Mouse (Mus musculus): ENCODE measurements at regions not wholly inside any gene's neighbourhood (a gene's known extent, or its start where the extent isn't known, plus 50 kb on each side); places are given as distances from the start of the nearest gene placed in this dataset.

DNA sequence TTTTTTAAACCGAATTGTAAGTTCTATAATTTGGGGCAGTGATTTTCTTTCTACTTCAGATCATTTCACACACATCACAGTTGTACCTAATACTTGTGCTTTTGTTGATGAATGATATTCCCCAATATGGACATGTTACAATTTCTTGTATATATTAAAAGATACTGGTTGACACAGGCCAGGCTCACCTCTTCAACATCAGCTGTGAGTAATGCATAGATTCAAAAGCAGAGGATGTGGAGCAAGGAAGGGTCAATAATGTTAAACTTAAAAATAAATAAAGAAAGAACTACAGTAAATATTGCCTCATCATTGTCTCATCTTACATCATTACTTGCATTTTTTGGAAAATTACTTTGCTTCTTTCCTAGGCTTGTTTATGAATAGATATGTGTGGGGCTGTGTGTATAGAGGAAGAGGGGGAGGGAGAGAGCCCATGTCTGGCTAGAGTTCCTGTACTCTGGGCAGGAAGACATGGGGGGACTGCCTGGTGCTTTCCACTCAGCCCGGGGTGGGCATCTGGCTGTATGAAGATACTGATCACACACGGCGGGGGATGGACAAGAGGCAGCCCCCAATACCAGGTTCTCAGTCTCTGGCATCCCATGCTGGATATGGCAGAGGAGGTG is 490.1 kb downstream of the Gm6377 start:
- Histone ChIP-seq H3K27ac (ENCODE audit: insufficient read depth, low read length) (no peak overlapping the region), H3K27me3 (ENCODE audit: control insufficient read depth, insufficient read depth, low read length) (no peaks in the 10 kb centered on the region), H3K4me3 (replicated peaks; ENCODE audit: insufficient read depth, low read depth, low read length) (no peak overlapping the region), H3K4me1 (ENCODE audit: control insufficient read depth, insufficient read depth, low read length) (no peaks in the 10 kb centered on the region)
- DNase-seq, result no peak
- 82% methylated on average over 4 of the region's 4 CpGs for WGBS
- no peak for TF ChIP-seq POLR2A (IDR thresholded peaks at IDR 0.05; ENCODE audit: borderline replicate concordance, insufficient read depth, low read length)
- TF ChIP-seq CTCF (IDR thresholded peaks at IDR 0.05; ENCODE audit: borderline replicate concordance, insufficient read depth, low read depth, low read length), result no peak

- Histone ChIP-seq H3K4me1 (ENCODE audit: control insufficient read depth, insufficient read depth, low read length) (no peaks in the 10 kb centered on the region), H3K27me3 (ENCODE audit: control insufficient read depth, insufficient read depth, low read length) (no peaks in the 10 kb centered on the region), H3K27ac (ENCODE audit: insufficient read depth, low read length) (no peak overlapping the region), H3K4me3 (replicated peaks; ENCODE audit: insufficient read depth, low read depth, low read length) (no peak overlapping the region)
- peak in 1 of 2 experiments; percentile 0 for DNase-seq
- TF ChIP-seq CTCF (IDR thresholded peaks at IDR 0.05; ENCODE audit: borderline replicate concordance, insufficient read depth, low read depth, low read length) (no peak), POLR2A (IDR thresholded peaks at IDR 0.05; ENCODE audit: borderline replicate concordance, insufficient read depth, low read length) (no peak)
- 36% methylated on average over 4 of the region's 4 CpGs for WGBS
Observed at GRCm38 (mm10) chrX:109734961-109735537, 538.5 kb downstream of the Gm6377 start.

- Histone ChIP-seq H3K4me3 (replicated peaks; ENCODE audit: insufficient read depth, low read depth, low read length) (no peak overlapping the region), H3K4me1 (ENCODE audit: control insufficient read depth, insufficient read depth, low read length) (no peaks in the 10 kb centered on the region), H3K27ac (ENCODE audit: insufficient read depth, low read length) (no peak overlapping the region), H3K27me3 (ENCODE audit: control insufficient read depth, insufficient read depth, low read length) (no peaks in the 10 kb centered on the region)
- no peak for DNase-seq
- TF ChIP-seq CTCF (IDR thresholded peaks at IDR 0.05; ENCODE audit: borderline replicate concordance, insufficient read depth, low read depth, low read length) (no peak), POLR2A (IDR thresholded peaks at IDR 0.05; ENCODE audit: borderline replicate concordance, insufficient read depth, low read length) (no peak)
Observed at GRCm38 (mm10) chrX:109735967-109736366, 539.4 kb downstream of the Gm6377 start.
